Mouse (Mus musculus) layer of hippocampus, postnatal 25 days (tissue): ENCODE data around the gene Hectd2. TPM values are rescaled to one million over a fixed set of nuclear protein-coding genes. Genes with fewer than 3 reads are reported as not detected.

Source experiments
- DNase-seq, 2 experiments: peaks; one replicate each; pipeline ENCODE4 v3.0.0; 2022; ENCODE audit warnings: mixed read lengths in 2 of 2, low spot score in 1 of 2; ENCODE audit errors: extremely low spot score in 1 of 2
- total RNA-seq, 2 experiments: library from RNA; stranded (reverse); gene quantifications; 2 replicates each; pipeline ENCODE4 v1.2.3; 2021

Gene Hectd2
- total RNA-seq, 2 experiments from 2014 or later: 31.3 to 45.2 TPM

DNA sequence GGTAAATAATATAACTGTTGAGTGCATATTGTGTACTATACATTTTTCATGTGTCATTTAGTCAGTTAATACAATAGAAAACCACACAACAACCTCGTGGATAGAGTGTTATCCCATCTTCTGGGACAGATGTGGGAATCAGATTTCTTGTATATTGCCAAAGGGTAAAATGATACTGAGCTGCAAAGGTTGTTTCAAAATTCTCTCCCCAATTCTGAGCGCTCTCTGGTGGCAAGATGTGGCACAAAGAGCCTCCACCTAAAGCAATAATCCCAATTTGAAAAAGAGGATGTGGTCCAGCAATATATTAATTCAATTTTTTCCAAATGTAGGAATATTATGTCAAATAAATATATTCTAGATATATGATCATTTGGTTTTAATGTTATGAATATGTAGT lies 5.7 kb downstream of the Hectd2 start:
- no peak for DNase-seq

DNA sequence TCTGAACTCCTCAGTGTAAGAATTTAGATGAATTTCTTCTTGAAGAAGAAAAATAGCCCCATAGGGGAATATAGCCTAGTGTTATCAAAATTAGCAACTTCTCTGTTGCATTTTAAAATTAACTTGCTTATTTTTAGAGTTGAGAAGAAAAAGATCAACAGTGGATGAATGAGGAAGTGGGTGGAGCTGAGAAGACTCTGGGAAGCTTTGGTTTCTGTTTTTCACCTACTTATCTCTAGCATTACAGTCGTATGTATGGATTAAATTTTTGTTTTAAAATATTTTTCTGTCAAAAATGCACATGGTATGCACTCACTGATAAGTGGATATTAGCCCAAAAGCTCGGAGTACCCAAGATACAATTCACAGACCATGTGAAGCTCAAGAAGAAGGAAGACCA lies 6.7 kb downstream of the Hectd2 start:
- DNase-seq: no peak

DNA sequence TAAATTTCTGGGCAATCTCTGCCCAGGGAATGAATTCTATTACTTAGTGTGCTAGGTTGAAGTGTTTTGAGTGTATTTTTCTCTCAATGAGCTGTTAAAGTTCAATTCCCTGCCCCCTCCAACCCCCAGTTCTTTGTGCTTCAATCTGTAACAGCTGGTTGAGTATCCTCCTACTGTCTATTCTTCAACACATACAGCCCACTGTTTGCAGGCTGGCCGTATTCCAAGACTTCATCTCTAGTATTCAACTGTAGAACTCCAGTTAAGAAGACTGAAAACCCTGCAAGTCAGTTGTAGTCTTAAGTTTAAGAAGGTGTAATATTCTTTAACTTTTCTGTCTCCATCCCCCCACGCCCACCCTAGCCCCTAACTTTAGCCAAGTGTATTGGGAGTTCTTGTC lies 10.0 kb downstream of the Hectd2 start:
- no peak for DNase-seq

DNA sequence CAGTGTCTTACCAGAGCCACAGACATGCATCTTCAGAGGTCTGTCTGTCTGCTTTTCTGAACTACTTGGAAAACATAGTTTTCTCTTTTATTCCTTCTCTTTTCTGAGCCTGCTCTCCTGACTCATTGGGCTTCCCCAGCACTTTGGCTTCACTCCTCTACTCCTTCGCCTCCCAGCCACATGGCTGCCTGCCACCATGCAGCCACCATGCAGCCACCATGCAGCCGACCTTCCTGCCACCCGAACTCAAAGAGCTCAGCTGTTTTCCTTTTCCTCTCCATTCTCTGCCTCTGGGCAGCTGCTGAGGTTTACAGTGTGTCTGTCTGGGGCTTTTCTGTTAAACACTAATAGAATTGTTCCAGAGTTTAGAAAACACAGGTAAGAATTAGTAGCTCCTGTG lies 19.5 kb downstream of the Hectd2 start:
- DNase-seq: no peak

DNA sequence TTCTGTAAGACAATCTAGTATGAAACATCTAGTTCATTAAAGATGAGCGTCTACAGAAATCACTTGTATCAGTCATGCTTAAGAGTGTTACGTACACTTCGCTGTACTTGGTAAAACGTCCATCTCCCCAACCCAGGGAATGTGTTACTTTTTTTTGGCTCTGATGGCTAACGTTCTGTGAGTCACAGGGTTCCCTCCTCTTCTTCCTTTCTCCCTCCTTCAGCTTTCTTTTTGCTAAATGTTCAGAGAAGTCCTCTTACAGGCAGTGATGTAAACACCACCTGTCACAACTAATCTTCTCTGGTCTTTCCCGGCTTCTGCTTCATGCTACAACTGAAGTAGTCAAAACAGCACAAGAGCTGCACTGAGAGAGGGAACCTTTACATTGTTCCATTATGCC lies 20.7 kb downstream of the Hectd2 start:
- DNase-seq: no peak

DNA sequence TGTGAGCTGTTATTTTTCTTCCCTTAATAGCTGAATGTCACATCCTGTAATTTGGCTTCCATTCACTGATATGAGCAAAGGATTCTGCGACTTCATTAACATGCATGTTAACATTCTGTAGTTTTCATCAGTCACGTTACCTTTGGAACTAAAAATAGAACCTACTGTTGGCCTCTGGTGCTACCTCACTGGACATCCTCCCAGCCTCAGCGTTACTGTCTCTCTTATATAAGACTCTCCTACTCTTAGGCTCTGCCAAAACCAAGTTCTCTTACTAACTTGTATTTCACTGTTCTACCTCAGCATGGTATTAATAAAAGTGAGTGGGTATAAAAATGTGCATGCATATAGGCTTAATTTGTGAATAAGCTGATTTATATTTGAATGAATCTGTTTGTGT lies 26.4 kb downstream of the Hectd2 start:
- DNase-seq: no peak

DNA sequence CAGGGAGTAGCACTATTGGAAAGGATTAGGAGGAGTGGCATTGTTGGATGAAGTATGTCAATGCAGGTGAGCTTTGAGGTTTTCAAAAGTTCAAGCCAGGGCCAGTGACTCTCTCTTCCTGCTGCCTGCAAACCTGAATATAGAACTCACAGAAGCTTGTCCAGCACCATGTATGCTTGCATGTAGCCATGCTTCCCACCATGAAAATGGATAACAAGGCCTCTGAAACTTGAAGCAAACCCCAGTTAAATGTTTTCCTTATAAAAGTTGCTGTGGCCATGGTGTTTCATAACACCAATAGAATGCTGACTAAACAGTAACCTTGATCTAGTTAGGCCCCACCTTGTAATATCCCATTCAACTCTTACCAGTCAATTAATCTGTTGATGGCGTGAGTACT lies 27.7 kb downstream of the Hectd2 start:
- no peak for DNase-seq

DNA sequence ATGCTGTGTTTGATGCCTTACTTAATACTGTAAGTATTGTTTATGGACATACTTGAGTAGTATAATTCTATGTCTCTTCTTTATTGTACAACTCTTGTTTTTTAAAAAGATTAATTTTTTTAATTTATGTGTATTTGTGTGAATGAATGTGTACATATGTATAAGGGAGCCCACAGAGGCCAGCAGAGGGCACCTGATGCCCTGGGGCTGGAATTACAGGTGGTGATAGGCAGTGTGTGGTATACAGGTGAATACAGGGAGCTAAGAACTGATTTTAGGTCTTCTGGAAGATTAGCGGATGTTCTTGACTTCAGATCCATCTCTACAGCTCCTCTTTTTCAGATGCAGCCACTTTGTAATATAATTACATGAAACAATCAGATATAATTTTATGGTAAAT lies 31.1 kb downstream of the Hectd2 start:
- no peak for DNase-seq

DNA sequence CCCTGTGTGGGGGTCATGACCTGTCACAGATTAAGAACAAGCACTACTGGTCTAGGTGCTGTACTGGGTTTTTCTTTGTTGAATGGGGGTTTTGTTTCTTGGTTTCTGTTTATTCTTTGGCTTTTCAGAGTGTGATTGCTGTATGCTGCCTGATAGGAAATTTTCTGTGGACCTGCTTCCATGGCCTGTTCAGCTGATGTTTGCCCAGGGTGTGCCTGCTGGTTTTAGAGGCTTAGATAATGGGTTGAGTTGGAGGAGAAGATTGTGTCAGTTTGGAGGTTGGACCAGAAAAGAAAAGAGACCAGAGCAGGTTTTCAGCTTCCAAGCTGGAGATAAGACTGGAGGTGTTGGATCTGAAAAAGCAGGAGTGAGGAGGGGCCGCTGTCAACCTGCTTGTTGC lies 40.0 kb downstream of the Hectd2 start:
- DNase-seq: no peak

DNA sequence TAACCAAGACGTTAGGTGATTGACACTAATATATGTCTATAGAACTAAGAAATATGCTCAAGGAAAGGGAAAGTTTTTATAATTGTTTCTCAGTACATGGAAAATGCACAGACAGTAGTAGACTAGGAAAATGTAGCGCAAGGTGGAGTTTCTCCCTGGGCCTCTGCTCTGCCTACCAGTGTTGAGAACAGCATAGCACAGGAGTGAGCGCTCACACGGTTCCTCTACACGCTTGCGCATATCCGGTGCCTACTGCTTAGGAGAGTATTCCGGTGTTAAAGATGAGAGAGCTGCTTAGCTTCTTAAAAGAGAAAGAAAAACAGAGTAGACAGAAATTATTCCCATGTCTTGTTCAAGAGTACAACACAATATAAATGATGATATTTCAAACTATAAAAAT lies 47.4 kb downstream of the Hectd2 start:
- DNase-seq: no peak

DNA sequence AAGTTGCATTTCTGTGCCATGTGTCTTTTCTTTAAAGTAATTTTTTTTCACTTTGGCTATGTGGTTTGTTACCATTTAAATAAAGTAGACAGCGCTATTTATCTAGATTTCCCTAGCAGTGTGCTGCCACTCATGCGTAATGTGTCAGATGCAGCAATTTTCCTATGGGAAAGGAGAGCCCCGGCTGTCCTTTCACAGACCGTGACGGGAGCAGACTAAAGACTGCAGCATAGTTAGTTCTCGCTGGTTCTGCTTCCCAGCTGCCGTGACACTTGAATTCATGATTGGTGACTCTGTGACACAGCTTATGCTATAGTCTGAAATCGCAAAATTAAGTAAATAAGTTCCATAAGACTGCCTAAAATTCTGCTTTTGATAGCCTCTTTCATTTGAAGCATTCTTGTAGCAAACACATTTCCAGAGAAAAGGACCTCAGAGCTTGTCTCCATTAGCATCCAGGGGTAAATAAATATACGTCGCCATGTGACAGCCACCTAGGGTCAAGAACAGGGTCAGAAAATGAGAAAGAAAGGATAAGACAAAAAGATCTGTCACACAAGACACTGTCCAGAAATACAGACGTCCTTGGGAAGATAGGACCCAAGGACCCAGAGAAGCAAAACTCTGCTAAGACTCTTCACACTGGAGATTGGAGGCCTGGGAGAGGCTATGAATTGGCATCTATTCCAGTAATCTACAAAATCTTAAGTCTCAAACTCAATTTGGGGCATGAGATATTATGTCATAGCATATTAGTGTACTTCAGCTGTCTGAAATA lies 48.3 kb downstream of the Hectd2 start:
- no peak for DNase-seq

DNA sequence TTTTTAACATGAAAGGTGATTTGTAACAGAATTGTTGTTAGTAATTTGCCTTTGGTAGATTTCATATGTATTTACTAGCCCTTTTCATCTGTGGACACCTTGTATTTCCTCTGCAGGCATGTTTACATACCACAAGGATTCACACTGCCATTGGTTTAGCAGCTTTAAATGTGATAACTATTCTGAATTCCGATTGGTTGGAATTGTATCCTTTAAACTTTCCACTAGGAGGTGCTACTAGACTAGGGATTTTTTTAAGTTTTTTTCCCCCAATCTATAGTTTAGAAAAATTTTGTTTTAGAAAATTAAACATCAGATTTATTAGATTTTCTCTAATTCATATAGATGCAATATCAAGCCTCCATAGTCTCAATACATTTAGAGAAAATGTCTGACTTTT lies 51.8 kb downstream of the Hectd2 start:
- DNase-seq: no peak

DNA sequence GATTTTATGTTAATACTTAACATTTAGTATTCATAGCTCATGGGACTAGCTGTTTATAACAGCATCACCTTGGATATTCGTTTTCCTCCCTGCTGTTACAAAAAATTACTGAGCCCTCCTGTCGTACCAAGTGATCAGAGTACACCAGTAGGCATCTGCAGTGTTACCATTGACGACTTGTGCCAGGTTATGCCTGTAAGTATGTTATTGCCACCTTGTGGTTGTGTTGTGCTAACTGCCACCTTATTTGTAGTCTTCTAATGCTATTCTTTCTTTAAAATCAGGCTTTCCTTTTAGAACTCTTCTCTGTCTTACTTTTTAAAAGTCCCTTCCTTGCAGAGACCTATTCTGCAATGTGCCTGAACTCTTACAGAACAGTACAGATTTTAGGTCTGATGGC lies 54.8 kb downstream of the Hectd2 start:
- DNase-seq: no peak

DNA sequence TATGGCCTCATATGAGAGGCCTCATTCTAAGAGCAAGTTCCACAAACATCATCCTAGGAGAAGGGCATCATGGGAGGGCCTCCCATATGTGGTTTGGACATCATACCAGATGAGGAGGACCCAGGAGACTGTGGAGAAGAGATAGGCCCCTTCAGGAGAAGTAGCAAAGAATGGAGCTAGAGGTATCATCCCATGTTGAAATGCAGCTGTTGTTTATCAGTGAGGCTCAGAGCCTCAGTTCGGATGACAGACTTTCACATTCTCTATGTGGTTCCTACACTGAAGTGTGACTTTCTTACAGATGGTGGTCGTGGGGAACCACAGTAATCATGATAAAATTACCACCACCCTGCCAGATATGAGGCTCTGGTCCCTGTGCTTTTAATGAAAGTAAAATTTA lies 55.9 kb downstream of the Hectd2 start:
- no peak for DNase-seq

DNA sequence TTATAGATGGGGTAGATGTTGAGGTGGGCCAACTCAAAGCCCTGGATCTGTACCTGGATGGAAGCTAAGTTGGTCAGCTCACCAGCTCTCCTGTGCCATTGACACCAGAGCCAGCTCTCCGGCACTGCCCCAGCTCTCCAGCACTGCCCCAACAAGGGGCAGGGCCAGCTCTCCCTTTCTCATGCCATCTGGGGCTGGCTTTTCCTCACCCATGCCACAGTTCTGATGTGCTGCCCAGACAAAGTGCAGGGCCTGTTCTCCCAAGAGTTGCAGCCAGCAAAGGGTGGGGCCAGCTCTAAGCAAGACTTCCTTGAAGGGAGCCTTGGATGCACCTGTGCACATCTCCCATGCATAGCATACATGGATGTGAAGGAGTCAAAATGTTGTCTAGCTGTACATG lies 71.5 kb downstream of the Hectd2 start:
- DNase-seq: no peak

DNA sequence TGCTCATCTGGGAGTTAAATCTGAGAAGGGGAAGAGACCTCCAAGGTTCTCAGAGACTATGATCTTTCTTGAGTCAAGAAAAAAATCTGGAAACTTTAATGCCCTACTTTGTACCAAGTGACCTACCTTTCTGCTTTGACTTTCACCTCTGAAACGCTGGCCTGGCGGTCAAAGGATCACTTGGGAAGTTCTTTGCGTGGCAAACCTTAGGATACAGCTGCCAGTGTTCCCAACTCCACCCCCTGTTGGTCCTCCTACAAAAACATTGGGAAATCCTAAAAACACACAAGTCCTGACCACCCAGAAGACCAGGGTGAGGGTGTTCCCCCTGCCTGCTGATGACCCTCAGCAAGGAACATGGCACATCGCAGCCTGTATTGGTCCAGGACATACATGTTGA lies 72.4 kb downstream of the Hectd2 start:
- DNase-seq: no peak

DNA sequence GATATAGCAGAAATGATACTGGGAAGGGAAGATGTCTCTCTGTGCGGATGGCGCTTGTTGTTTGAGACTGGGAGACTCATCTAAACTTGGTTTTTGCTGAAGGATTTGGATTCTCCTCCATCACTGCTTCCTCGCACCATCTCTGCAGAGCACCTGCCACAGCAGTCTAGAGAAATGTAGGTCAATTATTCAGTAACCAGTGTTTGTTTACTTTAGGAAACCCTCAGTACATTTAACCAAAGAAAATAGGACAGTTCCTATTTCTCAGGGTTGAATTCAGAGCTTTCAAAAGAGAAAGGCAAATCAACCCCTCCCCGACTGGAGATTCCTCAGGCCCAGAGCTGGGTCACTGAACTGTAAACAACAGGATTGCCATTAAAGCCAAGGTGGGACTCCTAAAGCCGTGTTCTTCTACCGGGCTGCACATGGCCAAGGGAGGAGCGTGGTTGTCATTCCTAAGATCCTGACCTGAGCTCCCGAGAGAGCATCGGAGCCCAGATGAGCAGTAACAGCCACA lies 75.0 kb downstream of the Hectd2 start:
- no peak for DNase-seq

DNA sequence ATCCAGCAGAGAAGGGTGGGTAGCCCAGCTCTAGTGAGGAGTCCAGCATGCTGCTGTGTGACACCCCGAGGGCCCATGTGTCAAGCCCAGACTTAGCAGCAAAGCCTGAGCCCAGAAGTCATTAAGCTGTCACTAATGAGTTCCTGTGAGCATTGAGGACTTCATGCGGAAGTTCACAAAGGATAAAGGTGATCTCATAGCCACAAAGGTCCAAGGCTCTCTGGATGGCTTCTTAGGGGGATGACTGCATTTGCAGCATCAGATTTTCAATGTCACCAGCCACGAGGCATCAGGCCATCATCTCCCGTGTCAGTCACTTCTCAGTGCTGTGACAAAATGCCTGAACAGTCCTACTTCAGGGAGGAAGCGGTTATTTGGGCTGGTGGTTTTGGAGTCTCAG lies 75.9 kb downstream of the Hectd2 start:
- DNase-seq: no peak

DNA sequence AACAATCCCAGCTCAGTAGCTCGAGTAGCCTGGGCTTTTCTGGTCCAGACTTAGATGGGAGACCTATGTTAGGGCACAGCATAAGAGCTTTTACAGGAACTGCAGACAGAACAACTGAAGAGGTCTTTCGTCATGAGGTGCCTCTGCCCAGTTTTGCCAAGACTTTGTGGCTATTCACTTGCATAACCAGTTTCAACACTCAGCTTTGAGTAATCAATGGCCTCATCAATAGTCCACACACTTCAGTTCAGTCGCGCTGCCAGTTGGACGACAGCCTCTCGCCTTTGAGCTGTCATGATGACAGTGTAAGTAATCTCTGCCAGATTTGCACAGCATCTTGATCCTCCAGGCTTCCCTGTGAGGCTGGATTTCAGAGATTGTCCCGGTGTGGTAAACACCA lies 80.3 kb downstream of the Hectd2 start:
- no peak for DNase-seq

DNA sequence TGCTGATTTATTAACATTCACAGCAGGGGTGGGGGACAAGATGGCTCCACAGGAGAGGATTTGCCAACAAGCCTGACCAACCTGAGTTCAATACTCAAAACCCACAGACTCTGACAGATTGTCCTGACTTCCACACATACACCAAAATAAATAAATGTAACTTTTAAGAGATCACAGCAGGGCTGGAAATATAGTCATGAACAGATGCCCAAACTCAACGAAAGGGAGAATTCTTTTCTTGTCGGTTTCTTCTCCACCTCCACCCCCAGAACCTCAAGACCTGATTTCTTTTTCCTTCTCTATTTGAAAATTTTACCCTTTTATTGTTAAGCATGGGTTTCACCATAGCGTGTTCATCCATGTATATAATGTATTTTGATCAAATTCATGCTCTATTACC lies 82.8 kb downstream of the Hectd2 start:
- DNase-seq: no peak

DNA sequence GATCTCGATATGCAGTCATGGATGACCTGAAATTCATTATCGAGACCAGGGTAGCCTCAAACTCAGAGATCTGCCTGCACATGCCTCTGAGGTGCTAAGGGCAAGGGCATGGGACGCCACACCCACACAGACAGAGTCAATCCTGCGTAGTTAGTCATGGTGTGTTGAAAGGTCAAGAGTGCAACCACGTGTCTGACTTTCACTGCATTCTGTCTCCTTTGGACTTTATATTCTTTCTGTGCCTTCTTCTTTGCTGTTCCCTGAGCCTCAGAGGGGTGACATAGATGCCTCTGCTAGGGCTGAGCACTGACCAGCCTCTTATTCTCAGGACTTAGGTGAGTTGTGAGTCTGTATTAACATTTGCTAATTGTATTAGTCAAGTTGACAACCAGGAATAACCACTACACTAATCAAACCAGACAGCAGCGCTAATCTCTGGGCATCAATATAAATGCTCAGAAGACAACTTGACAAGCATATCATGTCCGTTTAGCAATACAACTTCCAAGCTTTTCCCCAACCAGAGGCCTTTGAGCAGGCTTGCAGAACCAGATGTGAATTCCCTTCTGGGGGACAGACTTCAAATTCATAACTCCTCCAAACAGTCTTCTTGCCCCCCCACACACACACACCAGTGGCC lies 83.6 kb downstream of the Hectd2 start:
- DNase-seq: no peak

DNA sequence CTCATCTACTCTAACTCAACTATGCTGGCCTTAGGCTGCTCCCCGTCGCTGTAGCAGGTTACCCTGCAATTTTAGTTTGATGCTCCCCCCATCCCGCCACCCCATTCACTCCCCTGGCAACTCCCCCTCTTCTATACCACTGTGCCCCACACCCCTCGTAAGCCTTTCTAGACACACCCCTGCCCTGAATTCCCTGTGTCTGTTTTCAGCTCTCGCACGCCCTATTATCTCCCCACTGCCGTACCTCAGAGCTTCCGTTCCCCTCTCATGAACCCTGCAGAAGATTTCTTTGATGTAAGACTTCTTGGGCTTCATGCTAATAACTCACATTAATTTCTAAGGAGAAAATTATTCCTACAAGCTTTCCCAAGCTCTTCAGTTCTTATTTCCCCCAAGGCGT lies 84.6 kb downstream of the Hectd2 start:
- no peak for DNase-seq
